Mouse (Mus musculus) cortical plate, adult 2 months (tissue): Measurements from ENCODE around the gene Tmem108. TPM values are rescaled to one million over a fixed set of nuclear protein-coding genes. Genes with fewer than 3 reads are reported as not detected.
A peak's percentile ranks its signal among the peaks of the same experiment; 100 is the strongest.

Source experiments
- H3K27ac ChIP-seq: fragments of 200-500 bp; 2 replicates; pipeline ENCODE4 v1.5.1; 2012; ENCODE audit warnings: low read length, control low read depth, inconsistent platforms; ENCODE audit not compliant: insufficient read depth
- H3K4me1 ChIP-seq: fragments of 200-500 bp; 2 replicates; pipeline ENCODE4 v1.6.1; 2011; ENCODE audit warnings: low read length; ENCODE audit not compliant: control insufficient read depth, insufficient read depth
- H3K4me3 ChIP-seq: fragments of 200-500 bp; 2 replicates; pipeline ENCODE4 v1.5.1; 2011; ENCODE audit warnings: mild to moderate bottlenecking, low read length, control low read depth; ENCODE audit not compliant: insufficient read depth
- CTCF ChIP-seq: fragments of 200-500 bp; IDR thresholded peaks from 2 replicates; pipeline ENCODE4 v1.5.1; 2011; ENCODE audit warnings: mild to moderate bottlenecking, control low read depth, low read length; ENCODE audit not compliant: insufficient read depth; ENCODE audit errors: extremely low read depth
- POLR2A ChIP-seq: fragments of 200-500 bp; IDR thresholded peaks from 2 replicates; pipeline ENCODE4 v1.6.1; 2011; ENCODE audit warnings: mild to moderate bottlenecking, low read length, control low read depth; ENCODE audit not compliant: insufficient read depth; ENCODE audit errors: extremely low read depth
- polyA plus RNA-seq: library from polyadenylated mRNA; depleted of rRNA; stranded (reverse); fragments of >200 nt; gene quantifications from 2 replicates; pipeline ENCODE4 v1.2.3, GENCODE M21; 2012

The Tmem108 gene
- polyA plus RNA-seq, 1 experiment, result 21.4 TPM

DNA sequence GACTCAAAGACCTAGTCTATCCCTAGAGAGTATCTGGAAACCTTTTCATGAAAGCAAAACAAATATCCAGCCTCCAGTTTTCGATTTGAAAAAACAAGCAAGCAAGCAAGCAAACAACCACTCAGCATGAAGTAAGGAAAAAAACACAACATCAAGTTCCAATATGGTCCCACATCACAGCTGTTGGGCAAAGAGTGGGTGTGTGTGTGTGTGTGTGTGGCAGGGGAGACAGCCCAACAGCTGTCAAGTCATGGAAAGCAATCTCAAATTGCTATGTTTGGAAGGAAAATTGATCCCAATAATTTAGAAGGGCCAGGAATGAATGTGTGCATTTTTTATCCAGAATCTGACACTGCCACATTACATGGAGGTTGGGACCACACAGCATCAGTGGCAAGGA lies 155.6 kb downstream of the Tmem108 start:
- H3K4me1 ChIP-seq, result peaks cover 3% of the 10 kb centered on the region
- H3K27ac ChIP-seq, result no peak overlapping the region
- H3K4me3 ChIP-seq, result no peak overlapping the region
- TF ChIP-seq CTCF (no peak), POLR2A (no peak)

GRCm38 (mm10) chr9:103603792-103604191 lies 157.8 kb downstream of the Tmem108 start:
- no peak overlapping the region for H3K4me3 ChIP-seq
- H3K27ac ChIP-seq, result no peak overlapping the region
- H3K4me1 ChIP-seq, result peaks cover 3% of the 10 kb centered on the region
- TF ChIP-seq CTCF (no peak), POLR2A (no peak)

- H3K4me3 ChIP-seq, result no peak overlapping the region
- TF ChIP-seq CTCF, result no peak
- TF ChIP-seq POLR2A, result no peak
These were observed 159.8 kb downstream of the Tmem108 start for GRCm38 (mm10) chr9:103601878-103602277.

DNA sequence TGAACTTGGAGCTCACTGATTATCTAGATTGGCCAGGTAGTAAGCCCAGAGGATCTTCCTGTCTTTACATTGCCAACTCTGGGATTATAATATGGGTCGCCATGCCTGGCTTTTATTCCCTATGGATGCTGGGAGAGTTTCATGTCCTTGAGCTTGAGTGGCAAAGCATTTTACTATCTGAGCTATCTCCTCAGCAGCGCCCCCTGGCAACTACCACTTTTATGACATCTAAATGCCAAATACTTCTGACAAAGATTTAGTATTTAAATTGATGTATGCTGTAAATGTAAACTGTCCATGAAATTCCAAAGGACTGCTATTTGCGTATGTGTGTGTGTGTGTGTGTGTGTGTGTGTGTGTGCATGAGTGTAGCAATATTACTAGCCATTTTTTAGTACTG lies 160.8 kb downstream of the Tmem108 start:
- TF ChIP-seq POLR2A (no peak), CTCF (peak; percentile 24; the same call in 1 of the 2 replicates)
- H3K4me1 ChIP-seq, result peaks cover 3% of the 10 kb centered on the region; the same call in 1 of the 2 replicates
- H3K27ac ChIP-seq, result no peak overlapping the region
- no peak overlapping the region for H3K4me3 ChIP-seq

More at GRCm38 (mm10) chr9:103601878-103602277, 159.8 kb downstream of the Tmem108 start:
- Histone ChIP-seq H3K4me1 (peaks cover 5% of the 10 kb centered on the region), H3K27ac (no peak overlapping the region)

GRCm38 (mm10) chr9:103599908-103600307 lies 161.7 kb downstream of the Tmem108 start:
- no peak overlapping the region for H3K27ac ChIP-seq
- TF ChIP-seq POLR2A (no peak), CTCF (no peak)
- H3K4me3 ChIP-seq, result no peak overlapping the region
- H3K4me1 ChIP-seq, result peaks cover 3% of the 10 kb centered on the region; the same call in 1 of the 2 replicates

- H3K4me1 ChIP-seq, result peaks cover 7% of the 10 kb centered on the region; the same call in 1 of the 2 replicates
- no peak overlapping the region for H3K4me3 ChIP-seq
- no peak overlapping the region for H3K27ac ChIP-seq
- TF ChIP-seq CTCF, result no peak
- no peak for TF ChIP-seq POLR2A
These were observed 163.8 kb downstream of the Tmem108 start for GRCm38 (mm10) chr9:103597861-103598260.

- TF ChIP-seq POLR2A, result no peak
- no peak for TF ChIP-seq CTCF
- no peak overlapping the region for H3K27ac ChIP-seq
- peaks cover 7% of the 10 kb centered on the region; the same call in 1 of the 2 replicates for H3K4me1 ChIP-seq
- H3K4me3 ChIP-seq, result no peak overlapping the region
These were observed 166.3 kb downstream of the Tmem108 start for GRCm38 (mm10) chr9:103595190-103595837.

DNA sequence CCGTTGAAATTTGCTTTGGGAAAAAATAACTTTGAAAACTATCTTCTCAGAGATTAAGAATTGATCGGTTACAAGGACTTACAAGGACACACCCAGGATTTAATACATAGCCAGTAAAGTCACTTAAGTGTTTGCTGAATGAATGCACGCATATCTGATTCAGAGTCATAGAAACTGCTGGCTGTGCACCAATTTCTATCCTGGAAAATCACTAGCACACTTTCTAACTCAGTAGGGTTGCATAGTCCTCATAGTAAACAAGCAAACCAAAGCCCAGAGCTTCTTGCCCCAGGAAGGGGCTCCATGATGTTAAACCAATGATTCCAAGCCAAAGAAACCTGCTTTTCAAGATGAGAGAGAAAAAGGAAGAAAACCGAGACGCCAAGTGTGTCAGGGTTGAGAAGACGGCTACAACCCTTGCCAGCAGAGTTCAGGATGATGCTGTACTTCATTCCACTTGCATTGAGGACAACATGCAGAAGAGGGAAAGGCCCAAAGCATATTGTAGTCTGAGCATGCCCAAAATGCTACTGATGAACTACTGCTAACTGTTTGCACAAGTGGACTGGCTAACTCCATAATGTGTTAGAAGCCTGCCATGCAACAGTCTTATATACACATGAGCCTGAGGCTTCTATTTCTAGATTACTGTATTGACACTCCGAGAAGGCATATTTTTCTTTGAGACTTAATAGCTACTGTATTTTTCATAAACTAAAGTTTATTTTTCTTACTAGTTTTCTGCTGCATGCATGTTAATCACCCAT lies 167.0 kb downstream of the Tmem108 start:
- TF ChIP-seq POLR2A, result no peak
- TF ChIP-seq CTCF, result no peak
- Histone ChIP-seq H3K4me3 (no peak overlapping the region), H3K4me1 (peaks cover 7% of the 10 kb centered on the region; the same call in 1 of the 2 replicates), H3K27ac (peak overlapping the region; percentile 67; the same call in 1 of the 2 replicates)

GRCm38 (mm10) chr9:103593079-103593478 lies 168.6 kb downstream of the Tmem108 start:
- Histone ChIP-seq H3K4me3 (no peak overlapping the region), H3K27ac (no peak overlapping the region), H3K4me1 (peaks cover 7% of the 10 kb centered on the region; the same call in 1 of the 2 replicates)
- TF ChIP-seq POLR2A, result no peak
